Mouse (Mus musculus) heart, embryonic 10.5 days (tissue): ENCODE measurements around the gene Nr3c2. TPM values are rescaled to one million over a fixed set of nuclear protein-coding genes. Genes with fewer than 3 reads are reported as not detected.

Experiments used
- DNase-seq: peaks from one replicate; pipeline ENCODE4 v3.0.0-alpha.2; 2017; ENCODE audit warnings: low spot score
- H3K27ac ChIP-seq: fragments of 300-500 bp; sonication (generic); 2 replicates; pipeline ENCODE4 v1.5.1; 2016; ENCODE audit warnings: mild to moderate bottlenecking
- H3K27me3 ChIP-seq: fragments of 300-500 bp; sonication (generic); 2 replicates; pipeline ENCODE4 v1.6.1; 2016; ENCODE audit warnings: mild to moderate bottlenecking; ENCODE audit not compliant: poor library complexity, insufficient read depth, severe bottlenecking
- H3K36me3 ChIP-seq: fragments of 300-500 bp; sonication (generic); 2 replicates; pipeline ENCODE4 v1.6.1; 2016; ENCODE audit warnings: mild to moderate bottlenecking, moderate library complexity
- H3K4me1 ChIP-seq: fragments of 300-500 bp; sonication (generic); 2 replicates; pipeline ENCODE4 v1.6.1; 2016; ENCODE audit warnings: mild to moderate bottlenecking
- H3K4me3 ChIP-seq: fragments of 300-500 bp; sonication (generic); 2 replicates; pipeline ENCODE4 v1.5.1; 2016; ENCODE audit warnings: mild to moderate bottlenecking, moderate library complexity
- H3K9me3 ChIP-seq: fragments of 300-500 bp; sonication (generic); 2 replicates; pipeline ENCODE4 v1.6.1; 2016; ENCODE audit warnings: mild to moderate bottlenecking, moderate library complexity
- WGBS: fragments of 180-500 bp; shearing (Covaris S2); methylation state at CpG from one replicate; pipeline ENCODE4 v1.1.7; 2016; 5-methylcytosine and 5-hydroxymethylcytosine counted together
- polyA plus RNA-seq: library from polyadenylated mRNA; unstranded; fragments of >200 nt; fragmentation: Nextera tagmentation; extraction: Ambion mirVana; gene quantifications from 2 replicates; pipeline ENCODE4 v1.2.1, GENCODE M21; 2016

Gene Nr3c2
- polyA plus RNA-seq, 1 experiment from 2014 or later, result 0.99 TPM

DNA sequence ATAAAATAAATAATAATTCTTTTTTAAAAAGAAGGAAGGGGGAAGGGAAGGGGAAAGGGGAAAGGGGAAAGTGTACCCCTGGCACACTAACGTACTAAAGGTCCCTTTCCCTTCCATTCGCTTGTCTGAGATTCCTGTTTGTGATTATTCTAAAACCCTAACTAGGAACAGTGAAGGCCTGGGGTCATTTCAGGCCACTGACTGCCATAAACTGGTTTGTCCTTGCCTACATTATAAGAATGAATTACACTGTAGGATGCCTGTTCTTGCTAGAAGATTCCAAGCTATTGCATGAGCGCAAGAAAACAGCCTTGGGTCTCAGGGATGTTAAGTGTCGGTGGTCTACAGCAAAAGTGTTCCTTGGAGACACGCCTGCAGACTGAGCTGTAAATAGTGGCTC is 355.2 kb downstream of the Nr3c2 start:
- 81% methylated on average over 5 of the region's 5 CpGs for WGBS
- H3K4me1 ChIP-seq, result no peaks in the 10 kb centered on the region
- H3K9me3 ChIP-seq, result no peaks in the 10 kb centered on the region
- H3K36me3 ChIP-seq, result peaks cover 52% of the 10 kb centered on the region
- no peak overlapping the region for H3K4me3 ChIP-seq
- DNase-seq, result no peak
- no peaks in the 10 kb centered on the region for H3K27me3 ChIP-seq
- no peak overlapping the region for H3K27ac ChIP-seq

GRCm38 (mm10) chr8:77256450-77257084 is 357.3 kb downstream of the Nr3c2 start:
- 92% methylated on average over 5 of the region's 5 CpGs for WGBS
- peaks cover 38% of the 10 kb centered on the region for H3K36me3 ChIP-seq

GRCm38 (mm10) chr8:77257085-77257451 is 357.8 kb downstream of the Nr3c2 start:
- no peak for DNase-seq
- no peaks in the 10 kb centered on the region for H3K4me1 ChIP-seq
- 94% methylated on average over 12 of the region's 12 CpGs for WGBS
- H3K9me3 ChIP-seq, result no peaks in the 10 kb centered on the region
- H3K4me3 ChIP-seq, result no peak overlapping the region
- no peaks in the 10 kb centered on the region for H3K27me3 ChIP-seq
- H3K27ac ChIP-seq, result no peak overlapping the region
- peaks cover 38% of the 10 kb centered on the region for H3K36me3 ChIP-seq

More at GRCm38 (mm10) chr8:77256450-77257084, 357.3 kb downstream of the Nr3c2 start:
- no peaks in the 10 kb centered on the region for H3K27me3 ChIP-seq
- no peak for DNase-seq
- H3K9me3 ChIP-seq, result no peaks in the 10 kb centered on the region
- H3K27ac ChIP-seq, result no peak overlapping the region
- no peaks in the 10 kb centered on the region for H3K4me1 ChIP-seq
- H3K4me3 ChIP-seq, result no peak overlapping the region

DNA sequence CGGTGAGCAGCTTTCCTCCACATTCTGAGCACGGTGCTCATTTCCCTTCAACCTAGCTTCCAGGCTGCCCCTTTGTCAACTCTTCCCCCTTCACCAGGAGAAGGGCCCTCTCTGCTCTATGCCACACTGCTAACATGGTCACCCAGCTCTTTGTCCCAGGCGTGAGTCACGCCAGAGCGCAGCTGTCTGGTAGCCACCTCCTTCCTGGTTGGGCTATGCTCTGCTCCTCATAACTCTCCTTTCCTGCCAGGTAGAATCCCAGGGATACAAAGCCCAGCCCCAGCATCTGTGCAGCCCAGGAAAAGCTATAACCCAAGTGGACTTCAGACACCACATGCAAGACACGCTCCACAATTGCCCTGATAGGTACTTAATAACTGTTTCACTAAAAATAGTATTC is 362.0 kb downstream of the Nr3c2 start:
- no peak overlapping the region for H3K4me3 ChIP-seq
- no peaks in the 10 kb centered on the region for H3K4me1 ChIP-seq
- H3K9me3 ChIP-seq, result no peaks in the 10 kb centered on the region
- DNase-seq, result no peak
- H3K27ac ChIP-seq, result no peak overlapping the region
- peaks cover 31% of the 10 kb centered on the region for H3K36me3 ChIP-seq
- H3K27me3 ChIP-seq, result no peaks in the 10 kb centered on the region
- 88% methylated on average over 6 of the region's 6 CpGs for WGBS

DNA sequence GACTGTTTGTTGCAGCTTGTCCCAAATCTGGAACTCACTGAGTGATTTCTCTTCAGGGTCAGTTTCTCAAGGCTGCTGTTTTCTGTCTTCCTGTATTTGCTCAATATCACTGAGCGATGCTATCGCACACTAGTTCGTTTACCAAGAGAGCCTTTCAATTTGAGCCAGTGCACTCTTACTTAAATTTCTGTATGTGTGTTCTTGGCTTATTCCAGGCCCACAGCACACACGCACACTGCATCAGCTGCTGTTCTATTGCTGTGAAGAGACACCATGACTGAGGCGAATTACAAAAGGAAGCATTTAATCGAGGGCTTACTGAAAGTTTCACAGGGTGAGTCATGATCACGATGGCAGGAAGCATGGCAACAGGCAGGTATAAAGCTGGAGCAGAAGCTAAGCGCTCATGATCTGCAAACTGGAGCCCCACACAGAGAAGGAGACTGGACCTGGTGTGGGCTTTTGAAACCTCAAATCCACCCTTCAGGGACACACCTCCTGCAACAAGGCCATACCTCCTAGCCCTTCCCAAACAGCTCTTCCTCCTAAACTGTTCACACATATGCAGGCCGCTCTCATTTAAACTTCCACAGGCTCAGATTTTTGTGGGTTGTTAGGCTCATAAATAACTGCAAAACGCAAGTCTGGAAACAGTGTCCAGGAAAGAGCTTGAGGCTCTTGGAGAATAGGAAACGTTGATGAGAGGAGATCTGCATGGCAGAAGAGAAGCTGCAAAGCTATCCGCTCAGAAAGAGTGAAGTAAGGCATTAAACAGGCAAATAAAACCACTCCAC is 363.2 kb downstream of the Nr3c2 start:
- Histone ChIP-seq H3K4me3 (no peak overlapping the region), H3K9me3 (no peaks in the 10 kb centered on the region), H3K27me3 (no peaks in the 10 kb centered on the region), H3K4me1 (no peaks in the 10 kb centered on the region), H3K27ac (no peak overlapping the region), H3K36me3 (peaks cover 19% of the 10 kb centered on the region)
- no peak for DNase-seq
- whole genome bisulfite sequencing, result 87% methylated on average over 12 of the region's 12 CpGs

DNA sequence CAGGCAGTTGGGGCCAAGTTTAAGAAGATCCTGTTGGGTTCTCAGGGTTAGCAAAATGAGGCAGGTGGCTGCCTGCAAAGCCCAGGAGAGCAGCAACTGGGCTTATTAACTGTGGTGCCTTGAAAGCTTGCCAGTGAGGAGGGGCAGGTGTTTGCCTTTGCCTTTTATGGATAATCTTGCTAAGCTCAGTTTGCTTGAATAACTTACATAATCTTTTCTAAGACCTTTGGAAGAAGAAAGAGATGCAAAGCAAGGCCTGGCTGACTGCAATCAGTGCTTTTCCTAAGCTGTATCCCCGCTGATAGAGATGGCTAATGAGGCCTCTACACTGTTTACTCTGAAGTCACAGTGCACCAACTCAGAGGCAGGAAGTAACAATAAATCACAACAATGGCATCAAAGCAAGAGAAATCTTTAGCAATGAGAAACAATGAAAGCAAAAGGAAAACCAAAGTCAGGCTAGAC is 368.7 kb downstream of the Nr3c2 start:
- no peaks in the 10 kb centered on the region for H3K4me1 ChIP-seq
- WGBS, result 68% methylated on average over 1 of the region's 1 CpGs
- no peak overlapping the region for H3K4me3 ChIP-seq
- H3K9me3 ChIP-seq, result peaks cover 3% of the 10 kb centered on the region; the same call in 1 of the 2 replicates
- H3K36me3 ChIP-seq, result peaks cover 29% of the 10 kb centered on the region
- no peaks in the 10 kb centered on the region for H3K27me3 ChIP-seq
- no peak for DNase-seq
- no peak overlapping the region for H3K27ac ChIP-seq

- Histone ChIP-seq H3K4me3 (no peak overlapping the region), H3K4me1 (0 out of 2 replicates have a peak, but pooled peaks cover 4% of the 10 kb centered on the region), H3K27me3 (no peaks in the 10 kb centered on the region), H3K27ac (no peak overlapping the region), H3K36me3 (peaks cover 36% of the 10 kb centered on the region), H3K9me3 (peaks cover 3% of the 10 kb centered on the region; the same call in 1 of the 2 replicates)
- WGBS, result 79% methylated on average over 6 of the region's 6 CpGs
- no peak for DNase-seq
Measured at GRCm38 (mm10) chr8:77272136-77272535, 372.9 kb downstream of the Nr3c2 start.

GRCm38 (mm10) chr8:77275571-77275970 is 376.3 kb downstream of the Nr3c2 start:
- DNase-seq, result no peak
- H3K36me3 ChIP-seq, result peaks cover 17% of the 10 kb centered on the region
- no peak overlapping the region for H3K27ac ChIP-seq
- WGBS, result 92% methylated on average over 5 of the region's 5 CpGs
- H3K4me3 ChIP-seq, result no peak overlapping the region
- H3K9me3 ChIP-seq, result no peaks in the 10 kb centered on the region
- peaks cover 9% of the 10 kb centered on the region; the same call in 1 of the 2 replicates for H3K4me1 ChIP-seq
- H3K27me3 ChIP-seq, result no peaks in the 10 kb centered on the region

DNA sequence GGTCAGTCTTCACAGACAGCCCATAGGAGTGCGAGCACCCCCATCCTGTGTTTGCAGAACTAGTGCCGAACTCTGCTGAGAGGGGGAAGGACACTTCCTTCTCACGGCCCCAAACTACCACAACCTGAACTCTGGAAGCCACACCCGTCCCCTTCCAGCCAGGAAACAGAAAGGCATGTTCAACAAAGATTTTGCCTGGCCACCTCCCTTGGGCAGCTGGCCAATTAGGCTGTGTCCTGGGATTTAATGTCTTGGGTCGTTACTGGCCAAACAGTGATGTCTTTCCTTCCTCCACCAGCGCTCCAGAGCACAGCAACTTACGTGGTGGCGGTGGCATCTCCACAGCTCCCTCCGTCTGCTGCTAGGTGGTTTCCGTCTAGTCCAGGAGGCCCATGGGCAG is 377.6 kb downstream of the Nr3c2 start:
- H3K36me3 ChIP-seq, result 0 out of 2 replicates have a peak, but pooled peaks cover 7% of the 10 kb centered on the region

GRCm38 (mm10) chr8:77278246-77278645 is 379.0 kb downstream of the Nr3c2 start:
- Histone ChIP-seq H3K36me3 (0 out of 2 replicates have a peak, but pooled peaks cover 7% of the 10 kb centered on the region), H3K27me3 (no peaks in the 10 kb centered on the region), H3K4me3 (no peak overlapping the region), H3K27ac (no peak overlapping the region), H3K9me3 (no peaks in the 10 kb centered on the region), H3K4me1 (peaks cover 21% of the 10 kb centered on the region; the same call in 1 of the 2 replicates)
- no peak for DNase-seq
- 89% methylated on average over 4 of the region's 4 CpGs for WGBS

More for the DNA sequence above, 377.6 kb downstream of the Nr3c2 start:
- Histone ChIP-seq H3K27me3 (no peaks in the 10 kb centered on the region), H3K27ac (no peak overlapping the region), H3K4me1 (peaks cover 13% of the 10 kb centered on the region; the same call in 1 of the 2 replicates), H3K4me3 (no peak overlapping the region), H3K9me3 (no peaks in the 10 kb centered on the region)
- no peak for DNase-seq
- WGBS, result 82% methylated on average over 10 of the region's 10 CpGs

DNA sequence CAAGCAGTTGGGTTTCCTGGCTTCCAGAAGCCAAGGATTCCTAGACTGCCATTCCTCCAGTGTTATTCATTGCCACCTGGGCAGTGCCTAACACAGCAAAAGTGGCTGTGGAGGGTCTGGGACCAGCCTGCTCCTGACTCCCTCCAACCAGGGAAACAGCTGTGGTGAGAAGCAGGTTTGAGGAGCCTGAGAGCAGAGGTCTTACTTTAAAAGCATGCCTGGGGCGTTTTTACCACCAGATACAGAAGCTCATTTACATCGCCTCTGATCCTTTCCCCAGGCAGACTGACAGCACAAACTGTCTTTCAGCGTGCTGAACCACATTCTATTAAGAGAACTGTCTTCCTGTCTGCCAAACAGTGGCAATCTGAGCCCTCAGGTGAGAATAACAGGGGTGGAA is 380.7 kb downstream of the Nr3c2 start:
- H3K4me1 ChIP-seq, result peaks cover 21% of the 10 kb centered on the region; the same call in 1 of the 2 replicates
- H3K9me3 ChIP-seq, result no peaks in the 10 kb centered on the region
- H3K4me3 ChIP-seq, result no peak overlapping the region
- H3K36me3 ChIP-seq, result peaks cover 7% of the 10 kb centered on the region; the same call in 1 of the 2 replicates
- H3K27me3 ChIP-seq, result no peaks in the 10 kb centered on the region
- H3K27ac ChIP-seq, result no peak overlapping the region
- 43% methylated on average over 3 of the region's 3 CpGs for WGBS
- no peak for DNase-seq

GRCm38 (mm10) chr8:77282605-77283236 is 383.5 kb downstream of the Nr3c2 start:
- no peak for DNase-seq
- Histone ChIP-seq H3K4me1 (peaks cover 17% of the 10 kb centered on the region; the same call in 1 of the 2 replicates), H3K27ac (no peak overlapping the region), H3K27me3 (no peaks in the 10 kb centered on the region), H3K4me3 (no peak overlapping the region), H3K9me3 (no peaks in the 10 kb centered on the region), H3K36me3 (no peaks in the 10 kb centered on the region; the same call in 1 of the 2 replicates)
- 83% methylated on average over 7 of the region's 7 CpGs for WGBS

DNA sequence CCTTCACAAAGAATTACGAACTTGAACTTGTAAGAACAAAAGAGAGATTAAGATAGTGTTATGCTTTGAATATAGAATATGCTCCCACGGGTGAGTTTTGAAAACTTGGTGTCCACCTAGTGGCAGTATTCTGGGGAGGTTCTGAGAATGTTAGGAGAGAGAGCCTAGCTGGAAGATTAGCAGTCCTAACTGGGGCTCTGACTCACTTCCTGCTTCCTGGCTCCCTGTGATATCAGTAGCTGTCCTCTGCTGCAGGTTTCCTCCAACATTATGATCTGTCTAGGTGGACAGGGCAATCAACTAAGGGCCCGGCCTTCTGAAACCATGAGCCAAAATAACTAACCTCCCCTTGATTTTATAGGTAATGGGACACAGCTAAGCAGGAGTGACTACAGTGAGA is 385.2 kb downstream of the Nr3c2 start:
- Histone ChIP-seq H3K27me3 (no peaks in the 10 kb centered on the region), H3K9me3 (no peaks in the 10 kb centered on the region), H3K36me3 (peaks cover 2% of the 10 kb centered on the region; the same call in 1 of the 2 replicates), H3K27ac (no peak overlapping the region), H3K4me3 (no peak overlapping the region), H3K4me1 (peaks cover 20% of the 10 kb centered on the region; the same call in 1 of the 2 replicates)
- DNase-seq, result no peak
- WGBS, result 74% methylated on average over 3 of the region's 3 CpGs
